Mouse (Mus musculus) CD4-positive, CD25-positive, alpha-beta regulatory T cell, adult 4 months (primary cell): ENCODE results near the gene Pllp. TPM values are rescaled to one million over a fixed set of nuclear protein-coding genes. Genes with fewer than 3 reads are reported as not detected.

ENCODE experiments used
- ATAC-seq: one replicate; pipeline ENCODE4 v1.8.0; 2017
- polyA plus RNA-seq, 2 experiments: library from polyadenylated mRNA; unstranded; fragments of 100-300 nt; shearing (Covaris generic); gene quantifications; one replicate each; pipeline ENCODE4 v1.2.1; 2017

Gene Pllp
- polyA plus RNA-seq: under 1 TPM in 1 of 2 experiments, not detected in 1; 0.47 TPM

- peak; percentile 41 for ATAC-seq
Measured at GRCm38 (mm10) chr8:94695994-94696384, at the start of gene Pllp. Pllp (minus strand) TSS chr8:94696278.

- ATAC-seq: no peak
Measured at GRCm38 (mm10) chr8:94745476-94746184, 49.6 kb upstream of the Pllp start, which contains the start of gene Ccl22. Ccl22 (plus strand) TSS chr8:94745590.

- no peak for ATAC-seq
Measured at GRCm38 (mm10) chr8:94744972-94745371, 48.9 kb upstream of the Pllp start.

GRCm38 (mm10) chr8:94744484-94744883, 48.4 kb upstream of the Pllp start:
- ATAC-seq: no peak

GRCm38 (mm10) chr8:94741726-94742125, 45.6 kb upstream of the Pllp start:
- ATAC-seq: no peak

GRCm38 (mm10) chr8:94740591-94740990, 44.5 kb upstream of the Pllp start:
- no peak for ATAC-seq

- ATAC-seq: no peak
Measured at GRCm38 (mm10) chr8:94739829-94740228, 43.8 kb upstream of the Pllp start.

- ATAC-seq: no peak
Measured at GRCm38 (mm10) chr8:94735426-94736094, 39.5 kb upstream of the Pllp start.

- ATAC-seq: no peak
Measured at GRCm38 (mm10) chr8:94734735-94735350, 38.8 kb upstream of the Pllp start.

GRCm38 (mm10) chr8:94733821-94734465, 37.9 kb upstream of the Pllp start:
- no peak for ATAC-seq

- ATAC-seq: no peak
Measured at GRCm38 (mm10) chr8:94729301-94729700, 33.2 kb upstream of the Pllp start.

- no peak for ATAC-seq
Measured at GRCm38 (mm10) chr8:94725998-94726397, 29.9 kb upstream of the Pllp start.

GRCm38 (mm10) chr8:94716841-94717240, 20.8 kb upstream of the Pllp start:
- ATAC-seq: no peak

GRCm38 (mm10) chr8:94715871-94716270, 19.8 kb upstream of the Pllp start:
- no peak for ATAC-seq

GRCm38 (mm10) chr8:94714556-94714955, 18.5 kb upstream of the Pllp start:
- no peak for ATAC-seq

GRCm38 (mm10) chr8:94711160-94711718, 15.2 kb upstream of the Pllp start:
- ATAC-seq: no peak

GRCm38 (mm10) chr8:94710336-94710735, 14.3 kb upstream of the Pllp start:
- ATAC-seq: no peak

GRCm38 (mm10) chr8:94706732-94707395, 10.8 kb upstream of the Pllp start:
- ATAC-seq: no peak

- no peak for ATAC-seq
Measured at GRCm38 (mm10) chr8:94705581-94706245, 9.6 kb upstream of the Pllp start.

GRCm38 (mm10) chr8:94704669-94704984, 8.5 kb upstream of the Pllp start:
- no peak for ATAC-seq

GRCm38 (mm10) chr8:94703972-94704668, 8.0 kb upstream of the Pllp start:
- peak; percentile 73 for ATAC-seq
